Mouse (Mus musculus) forebrain, embryonic 14.5 days (tissue): ENCODE measurements around the gene Usp45. TPM values are rescaled to one million over a fixed set of nuclear protein-coding genes. Genes with fewer than 3 reads are reported as not detected.

Source experiments
- ATAC-seq: fragments of 200-750 bp; cut with Nextera tagmentation; 2 replicates; pipeline ENCODE4 v1.8.0; 2017; ENCODE audit warnings: mild to moderate bottlenecking, moderate library complexity
- DNase-seq: peaks from one replicate; pipeline ENCODE4 v3.0.0-alpha.2; 2015; ENCODE audit warnings: low spot score
- H3K27ac ChIP-seq: fragments of 300-500 bp; sonication (generic); 2 replicates; pipeline ENCODE4 v1.5.1; 2014; ENCODE audit warnings: low read depth, mild to moderate bottlenecking, control low read depth, low read length, moderate library complexity
- H3K27me3 ChIP-seq: fragments of 300-500 bp; sonication (generic); replicated peaks from 2 replicates; pipeline ENCODE4 v1.6.1; 2014; ENCODE audit warnings: low read length, control low read depth, mixed read lengths; ENCODE audit not compliant: control insufficient read depth, insufficient read depth
- H3K36me3 ChIP-seq: fragments of 300-500 bp; sonication (generic); 2 replicates; pipeline ENCODE4 v1.6.1; 2014; ENCODE audit warnings: low read length, control low read depth; ENCODE audit not compliant: control insufficient read depth, insufficient read depth
- H3K4me1 ChIP-seq: fragments of 300-500 bp; sonication (generic); 2 replicates; pipeline ENCODE4 v1.6.1; 2014; ENCODE audit warnings: antibody characterized with exemption, low read length, control low read depth; ENCODE audit not compliant: control insufficient read depth, insufficient read depth
- H3K4me2 ChIP-seq: fragments of 300-500 bp; sonication (generic); 2 replicates; pipeline ENCODE4 v1.6.1; 2014; ENCODE audit warnings: mild to moderate bottlenecking, control low read depth, low read length
- H3K4me3 ChIP-seq: fragments of 300-500 bp; sonication (generic); 2 replicates; pipeline ENCODE4 v1.5.1; 2014; ENCODE audit warnings: low read depth, low read length, control low read depth
- H3K9ac ChIP-seq: fragments of 300-500 bp; sonication (generic); 2 replicates; pipeline ENCODE4 v1.6.1; 2014; ENCODE audit warnings: mild to moderate bottlenecking, low read length, control low read depth, moderate library complexity
- H3K9me3 ChIP-seq: fragments of 300-500 bp; sonication (generic); replicated peaks from 2 replicates; pipeline ENCODE4 v1.6.1; 2016; ENCODE audit warnings: low read length, control low read depth, mixed read lengths; ENCODE audit not compliant: control insufficient read depth
- WGBS: fragments of 180-500 bp; shearing (Covaris S2); extraction: QIAGEN DNeasy Blood & Tissue Kit; methylation state at CpG from one replicate; pipeline ENCODE4 v1.1.7; 2014; 5-methylcytosine and 5-hydroxymethylcytosine counted together
- polyA plus RNA-seq: library from polyadenylated mRNA; unstranded; fragments of >200 nt; fragmentation: Nextera tagmentation; extraction: Ambion mirVana; gene quantifications from 2 replicates; pipeline ENCODE4 v1.2.1, GENCODE M21; 2014

Gene Usp45
- polyA plus RNA-seq, 1 experiment from 2014 or later: 8.7 TPM

GRCm38 (mm10) chr4:21780816-21781726, 14.1 kb downstream of the Usp45 start:
- DNase-seq (no peak), ATAC-seq (no peak)
- no peak overlapping the region for H3K4me2 ChIP-seq
- H3K4me3 ChIP-seq: no peak overlapping the region
- H3K27me3 ChIP-seq: no peaks in the 10 kb centered on the region
- H3K36me3 ChIP-seq: peaks cover 49% of the 10 kb centered on the region
- H3K27ac ChIP-seq: no peak overlapping the region
- peaks cover 4% of the 10 kb centered on the region; the same call in 1 of the 2 replicates for H3K4me1 ChIP-seq
- H3K9me3 ChIP-seq: no peaks in the 10 kb centered on the region
- H3K9ac ChIP-seq: no peak overlapping the region
- 96% methylated on average over 12 of the region's 12 CpGs for WGBS

- Histone ChIP-seq H3K4me3 (no peak overlapping the region), H3K36me3 (peaks cover 62% of the 10 kb centered on the region), H3K27ac (no peak overlapping the region), H3K27me3 (no peaks in the 10 kb centered on the region), H3K9ac (no peak overlapping the region), H3K4me2 (no peak overlapping the region), H3K9me3 (no peaks in the 10 kb centered on the region), H3K4me1 (no peaks in the 10 kb centered on the region)
- ATAC-seq (no peak), DNase-seq (no peak)
- WGBS: 97% methylated on average over 12 of the region's 12 CpGs
Measured at GRCm38 (mm10) chr4:21786268-21786667, 19.3 kb downstream of the Usp45 start.

GRCm38 (mm10) chr4:21788903-21789302, 21.9 kb downstream of the Usp45 start:
- H3K27me3 ChIP-seq: no peaks in the 10 kb centered on the region
- 87% methylated on average over 6 of the region's 6 CpGs for WGBS
- H3K9me3 ChIP-seq: no peaks in the 10 kb centered on the region
- H3K4me3 ChIP-seq: no peak overlapping the region
- H3K27ac ChIP-seq: no peak overlapping the region
- no peak for ATAC-seq
- no peaks in the 10 kb centered on the region for H3K4me1 ChIP-seq
- DNase-seq: no peak
- peaks cover 39% of the 10 kb centered on the region for H3K36me3 ChIP-seq
- H3K4me2 ChIP-seq: no peak overlapping the region
- H3K9ac ChIP-seq: no peak overlapping the region

DNA sequence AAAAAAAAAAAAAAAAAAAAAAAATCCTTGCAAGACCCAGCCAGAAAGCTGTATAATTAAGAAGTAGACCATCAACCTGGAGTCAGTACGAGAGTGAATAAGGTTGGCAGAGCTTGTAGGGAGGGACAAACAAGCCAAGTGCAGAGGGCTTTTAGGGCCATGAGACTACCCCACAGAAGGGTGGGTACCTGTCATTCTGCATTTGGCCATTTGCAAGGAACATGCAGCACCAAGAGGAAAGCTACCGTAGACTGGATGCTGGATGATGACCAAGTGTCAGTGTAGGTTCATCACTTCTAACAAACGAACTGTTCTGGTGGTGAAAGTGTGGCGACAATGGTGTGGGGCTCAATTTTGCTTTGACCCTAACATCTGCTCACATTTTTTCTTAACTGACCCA, 22.9 kb downstream of the Usp45 start:
- Histone ChIP-seq H3K4me3 (no peak overlapping the region), H3K27ac (no peak overlapping the region), H3K27me3 (no peaks in the 10 kb centered on the region), H3K9me3 (no peaks in the 10 kb centered on the region), H3K4me2 (no peak overlapping the region), H3K36me3 (peaks cover 30% of the 10 kb centered on the region), H3K9ac (no peak overlapping the region), H3K4me1 (no peaks in the 10 kb centered on the region)
- no peak for DNase-seq
- no peak for ATAC-seq
- 91% methylated on average over 4 of the region's 4 CpGs for WGBS

DNA sequence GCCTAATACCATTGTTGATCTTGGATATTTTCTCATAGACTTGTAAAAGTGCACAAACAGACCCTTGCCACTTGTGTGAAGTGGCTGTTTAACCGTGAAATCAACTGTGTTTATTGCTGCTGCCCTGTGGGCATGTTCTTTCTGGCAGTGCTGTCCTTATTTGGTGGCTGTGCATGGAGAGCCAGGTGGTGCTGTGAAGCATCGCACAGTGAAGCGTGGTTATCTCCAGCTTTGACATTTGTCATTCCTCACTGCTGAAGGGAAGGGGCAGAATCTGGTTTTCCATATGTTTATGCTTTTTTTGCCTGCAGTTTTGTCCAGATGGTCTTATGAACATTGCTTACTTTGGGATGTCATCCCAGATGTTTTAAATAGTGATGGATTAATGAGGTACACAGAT, 26.7 kb downstream of the Usp45 start:
- Histone ChIP-seq H3K27ac (no peak overlapping the region), H3K9me3 (no peaks in the 10 kb centered on the region), H3K4me3 (no peak overlapping the region), H3K9ac (no peak overlapping the region), H3K27me3 (no peaks in the 10 kb centered on the region), H3K4me2 (no peak overlapping the region), H3K36me3 (peaks cover 13% of the 10 kb centered on the region; the same call in 1 of the 2 replicates), H3K4me1 (no peaks in the 10 kb centered on the region)
- 65% methylated on average over 3 of the region's 3 CpGs for WGBS
- peak; percentile 37 for DNase-seq
- peak; percentile 75; the same call in 1 of the 2 replicates for ATAC-seq

- H3K4me1 ChIP-seq: no peaks in the 10 kb centered on the region
- H3K27me3 ChIP-seq: no peaks in the 10 kb centered on the region
- no peak overlapping the region for H3K9ac ChIP-seq
- ATAC-seq: no peak
- no peaks in the 10 kb centered on the region for H3K9me3 ChIP-seq
- peaks cover 59% of the 10 kb centered on the region for H3K36me3 ChIP-seq
- no peak overlapping the region for H3K27ac ChIP-seq
- H3K4me3 ChIP-seq: no peak overlapping the region
- no peak overlapping the region for H3K4me2 ChIP-seq
- DNase-seq: no peak
- WGBS: 98% methylated on average over 1 of the region's 1 CpGs
Measured at GRCm38 (mm10) chr4:21801013-21801412, 34.1 kb downstream of the Usp45 start.

DNA sequence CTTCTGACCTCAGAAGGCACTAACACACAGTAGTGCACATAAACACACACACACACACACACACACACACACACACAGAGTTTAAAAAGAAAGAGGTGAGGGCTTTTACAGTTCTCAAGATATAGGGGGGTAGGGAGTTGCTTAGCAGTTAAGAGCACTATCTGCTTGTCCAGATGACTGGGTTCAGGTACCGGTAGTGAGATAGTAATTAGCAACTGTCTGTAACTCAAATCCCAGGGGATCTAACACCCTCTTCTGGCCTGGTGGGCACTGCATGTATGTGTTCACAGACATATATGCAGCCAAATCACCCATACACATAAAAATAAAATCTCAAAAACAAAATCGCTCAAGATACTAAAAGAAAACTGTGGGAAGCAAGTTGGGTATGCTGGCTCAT, 34.7 kb downstream of the Usp45 start:
- ATAC-seq (no peak), DNase-seq (no peak)
- no peaks in the 10 kb centered on the region for H3K27me3 ChIP-seq
- H3K4me1 ChIP-seq: no peaks in the 10 kb centered on the region
- H3K36me3 ChIP-seq: peaks cover 59% of the 10 kb centered on the region
- H3K4me2 ChIP-seq: no peak overlapping the region
- H3K9me3 ChIP-seq: no peaks in the 10 kb centered on the region
- 93% methylated on average over 2 of the region's 2 CpGs for WGBS
- no peak overlapping the region for H3K27ac ChIP-seq
- H3K9ac ChIP-seq: no peak overlapping the region
- H3K4me3 ChIP-seq: no peak overlapping the region

GRCm38 (mm10) chr4:21807204-21807603, 40.2 kb downstream of the Usp45 start:
- DNase-seq: no peak

GRCm38 (mm10) chr4:21810608-21811007, 43.7 kb downstream of the Usp45 start:
- H3K4me1 ChIP-seq: no peaks in the 10 kb centered on the region
- H3K36me3 ChIP-seq: peaks cover 31% of the 10 kb centered on the region
- no peak overlapping the region for H3K4me2 ChIP-seq
- no peaks in the 10 kb centered on the region for H3K27me3 ChIP-seq
- H3K4me3 ChIP-seq: no peak overlapping the region
- ATAC-seq (no peak), DNase-seq (no peak)
- WGBS: 90% methylated on average over 3 of the region's 3 CpGs
- H3K9me3 ChIP-seq: no peaks in the 10 kb centered on the region
- no peak overlapping the region for H3K27ac ChIP-seq
- H3K9ac ChIP-seq: no peak overlapping the region

More at GRCm38 (mm10) chr4:21807204-21807603, 40.2 kb downstream of the Usp45 start:
- no peaks in the 10 kb centered on the region for H3K4me1 ChIP-seq
- no peak overlapping the region for H3K4me3 ChIP-seq
- ATAC-seq: no peak
- H3K4me2 ChIP-seq: no peak overlapping the region
- no peak overlapping the region for H3K9ac ChIP-seq
- no peaks in the 10 kb centered on the region for H3K27me3 ChIP-seq
- peaks cover 49% of the 10 kb centered on the region for H3K36me3 ChIP-seq
- H3K9me3 ChIP-seq: no peaks in the 10 kb centered on the region
- WGBS: 65% methylated on average over 5 of the region's 5 CpGs
- no peak overlapping the region for H3K27ac ChIP-seq
